Mouse (Mus musculus): ENCODE measurements around the gene Chst2. TPM values are rescaled to one million over a fixed set of nuclear protein-coding genes. Genes with fewer than 3 reads are reported as not detected.

The Chst2 gene
- polyA plus RNA-seq, 1 experiment from 2014 or later, result 0.25 TPM

DNA sequence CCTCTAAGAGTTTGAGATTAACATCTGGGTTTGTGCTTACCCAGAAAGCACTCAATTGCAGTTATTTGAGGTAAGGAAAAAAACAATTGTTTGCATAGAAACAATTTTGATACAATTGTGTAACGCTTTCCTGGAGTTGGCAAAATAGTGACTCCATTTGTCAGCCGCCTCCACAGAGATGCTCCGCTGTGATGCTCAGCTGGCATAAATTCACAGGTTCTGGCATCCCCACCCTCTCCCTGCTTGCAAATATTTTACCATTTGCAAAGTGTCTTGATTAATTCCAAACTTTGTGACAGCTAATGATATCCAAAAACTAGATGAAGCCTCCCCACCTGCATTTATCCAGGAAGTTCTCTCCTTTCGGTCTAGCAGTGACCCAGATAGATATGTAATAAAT lies 5.5 kb upstream of the Chst2 start:
- H3K27me3 ChIP-seq (ENCODE audit: control insufficient read depth, insufficient read depth, low read depth, low read length), result peaks cover 23% of the 10 kb centered on the region
- H3K4me2 ChIP-seq (ENCODE audit: low read depth, low read length), result no peak overlapping the region
- H3K4me1 ChIP-seq (ENCODE audit: control insufficient read depth, low read depth, low read length), result no peaks in the 10 kb centered on the region; the same call in 1 of the 2 replicates
- H3K9me3 ChIP-seq (replicated peaks; ENCODE audit: control insufficient read depth, low read length), result no peaks in the 10 kb centered on the region
- 68% methylated on average over 4 of the region's 4 CpGs for WGBS (ENCODE audit: insufficient replicate concordance)
- no peak for ATAC-seq (ENCODE audit: low read depth)
- H3K9ac ChIP-seq (ENCODE audit: low read depth, low read length), result no peak overlapping the region
- no peak overlapping the region for H3K4me3 ChIP-seq (ENCODE audit: low read depth, low read length)
- no peak overlapping the region for H3K27ac ChIP-seq (ENCODE audit: low read length)
- H3K36me3 ChIP-seq (ENCODE audit: control insufficient read depth, insufficient read depth), result no peaks in the 10 kb centered on the region

DNA sequence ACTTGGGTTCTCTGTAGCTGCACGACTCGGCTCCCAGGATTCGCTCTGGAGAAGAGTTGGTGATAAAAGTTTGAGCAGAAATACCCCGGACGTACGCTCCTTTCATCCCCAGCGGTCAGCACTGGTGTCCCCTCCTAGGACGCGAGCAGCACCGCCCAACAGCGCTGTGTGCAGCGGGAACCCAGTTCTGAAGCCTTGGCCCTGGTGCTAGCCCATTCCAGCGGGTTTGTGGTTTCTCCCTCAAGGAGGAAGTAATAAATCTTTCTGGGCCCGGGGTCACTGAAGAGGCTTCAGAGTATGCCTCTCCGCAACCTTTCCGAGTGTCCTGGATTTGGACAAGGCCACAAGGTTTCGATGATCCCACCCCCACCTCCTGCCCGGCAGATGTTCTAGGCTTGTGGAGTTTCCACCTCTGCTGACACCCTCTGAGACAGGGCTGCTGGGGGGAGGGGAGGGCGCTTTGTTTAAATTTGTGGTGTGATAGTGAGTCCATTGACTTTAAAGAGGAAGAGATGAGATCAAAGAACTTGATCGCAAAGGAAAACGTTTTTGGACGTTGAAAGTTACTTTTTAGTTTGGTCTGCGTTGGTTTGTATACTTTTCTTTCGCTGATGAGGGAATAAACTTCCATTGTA lies 1.2 kb upstream of the Chst2 start:
- H3K27ac ChIP-seq (ENCODE audit: low read length), result no peak overlapping the region
- H3K27me3 ChIP-seq (ENCODE audit: control insufficient read depth, insufficient read depth, low read depth, low read length), result peaks cover 49% of the 10 kb centered on the region
- peak overlapping the region; percentile 52 for H3K4me3 ChIP-seq (ENCODE audit: low read depth, low read length)

DNA sequence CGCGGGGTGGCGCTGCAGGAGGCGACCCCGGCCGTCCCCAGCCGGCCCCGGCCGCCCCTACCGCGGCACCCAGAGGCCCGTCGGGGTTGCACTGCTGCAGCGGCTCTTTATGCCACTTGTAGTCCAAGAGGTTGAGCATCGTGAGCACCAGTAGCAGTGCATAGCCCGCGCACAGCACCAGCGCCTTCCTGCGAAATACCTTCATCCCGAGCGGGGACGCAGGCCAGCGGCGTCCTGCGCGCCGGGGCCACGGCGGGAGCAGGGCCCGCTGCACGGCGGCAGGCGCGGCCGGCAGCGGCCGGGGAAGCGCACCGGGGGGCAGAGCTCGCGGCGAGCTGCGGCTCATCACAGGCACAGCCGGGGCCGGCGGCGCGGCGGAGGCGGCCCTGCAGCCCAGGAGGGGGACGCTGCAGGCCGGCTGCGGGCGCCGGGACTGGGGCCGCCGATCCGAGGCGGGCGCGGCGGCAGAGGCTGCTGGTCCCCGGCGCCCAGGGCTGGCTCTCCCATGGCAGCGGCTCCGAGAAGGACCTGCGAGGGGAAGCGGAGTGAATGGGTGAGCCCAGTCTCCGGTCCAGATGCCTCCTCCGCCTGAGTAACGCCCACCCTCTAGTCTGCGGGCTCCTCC lies 464 bp downstream of the Chst2 start:
- no peaks in the 10 kb centered on the region for H3K9me3 ChIP-seq (replicated peaks; ENCODE audit: control insufficient read depth, low read length)
- peak; percentile 16; the same call in 1 of the 2 replicates for ATAC-seq (ENCODE audit: low read depth)
- H3K27me3 ChIP-seq (ENCODE audit: control insufficient read depth, insufficient read depth, low read depth, low read length), result peaks cover 49% of the 10 kb centered on the region
- WGBS (ENCODE audit: insufficient replicate concordance), result 1% methylated on average over 58 of the region's 72 CpGs
- H3K9ac ChIP-seq (ENCODE audit: low read depth, low read length), result no peak overlapping the region
- H3K4me3 ChIP-seq (ENCODE audit: low read depth, low read length), result peak overlapping the region; percentile 52
- no peaks in the 10 kb centered on the region; the same call in 1 of the 2 replicates for H3K4me1 ChIP-seq (ENCODE audit: control insufficient read depth, low read depth, low read length)
- no peak overlapping the region for H3K27ac ChIP-seq (ENCODE audit: low read length)
- peak overlapping the region; percentile 62 for H3K4me2 ChIP-seq (ENCODE audit: low read depth, low read length)
- no peaks in the 10 kb centered on the region for H3K36me3 ChIP-seq (ENCODE audit: control insufficient read depth, insufficient read depth)

More for the DNA sequence above, 1.2 kb upstream of the Chst2 start:
- Histone ChIP-seq H3K9ac (ENCODE audit: low read depth, low read length) (no peak overlapping the region), H3K4me1 (ENCODE audit: control insufficient read depth, low read depth, low read length) (no peaks in the 10 kb centered on the region; the same call in 1 of the 2 replicates), H3K4me2 (ENCODE audit: low read depth, low read length) (peak overlapping the region; percentile 62), H3K9me3 (replicated peaks; ENCODE audit: control insufficient read depth, low read length) (no peaks in the 10 kb centered on the region), H3K36me3 (ENCODE audit: control insufficient read depth, insufficient read depth) (no peaks in the 10 kb centered on the region)
- ATAC-seq (ENCODE audit: low read depth), result no peak
- under 1% methylated on average over 24 of the region's 24 CpGs for WGBS (ENCODE audit: insufficient replicate concordance)

DNA sequence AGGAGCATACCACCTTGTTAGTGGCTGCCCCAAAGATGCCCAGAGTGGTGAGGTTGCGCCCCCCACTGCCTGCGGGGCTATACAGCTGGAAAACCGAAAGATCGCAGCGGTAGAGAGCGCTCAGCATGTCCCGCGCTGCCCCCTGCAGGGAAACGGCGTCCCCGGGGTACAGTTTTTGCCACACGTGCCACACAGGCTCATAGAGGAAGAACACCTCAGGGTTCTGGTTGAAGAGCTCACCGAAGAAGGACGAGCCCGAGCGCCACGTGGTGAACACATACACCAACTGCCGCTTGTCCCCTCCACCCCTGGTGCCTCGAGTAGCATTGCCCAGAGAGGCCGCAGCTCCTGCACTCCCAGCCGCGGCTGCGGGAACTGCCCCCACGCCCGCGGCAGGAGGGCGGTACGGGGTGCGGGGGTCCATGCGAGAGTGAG lies 994 bp downstream of the Chst2 start:
- Histone ChIP-seq H3K4me2 (ENCODE audit: low read depth, low read length) (peak overlapping the region; percentile 62), H3K36me3 (ENCODE audit: control insufficient read depth, insufficient read depth) (no peaks in the 10 kb centered on the region), H3K27ac (ENCODE audit: low read length) (no peak overlapping the region), H3K4me1 (ENCODE audit: control insufficient read depth, low read depth, low read length) (no peaks in the 10 kb centered on the region; the same call in 1 of the 2 replicates), H3K9ac (ENCODE audit: low read depth, low read length) (no peak overlapping the region), H3K27me3 (ENCODE audit: control insufficient read depth, insufficient read depth, low read depth, low read length) (peaks cover 49% of the 10 kb centered on the region), H3K4me3 (ENCODE audit: low read depth, low read length) (peak overlapping the region; percentile 52), H3K9me3 (replicated peaks; ENCODE audit: control insufficient read depth, low read length) (no peaks in the 10 kb centered on the region)
- WGBS (ENCODE audit: insufficient replicate concordance), result under 1% methylated on average over 30 of the region's 30 CpGs
- ATAC-seq (ENCODE audit: low read depth), result peak; percentile 18; the same call in 1 of the 2 replicates

DNA sequence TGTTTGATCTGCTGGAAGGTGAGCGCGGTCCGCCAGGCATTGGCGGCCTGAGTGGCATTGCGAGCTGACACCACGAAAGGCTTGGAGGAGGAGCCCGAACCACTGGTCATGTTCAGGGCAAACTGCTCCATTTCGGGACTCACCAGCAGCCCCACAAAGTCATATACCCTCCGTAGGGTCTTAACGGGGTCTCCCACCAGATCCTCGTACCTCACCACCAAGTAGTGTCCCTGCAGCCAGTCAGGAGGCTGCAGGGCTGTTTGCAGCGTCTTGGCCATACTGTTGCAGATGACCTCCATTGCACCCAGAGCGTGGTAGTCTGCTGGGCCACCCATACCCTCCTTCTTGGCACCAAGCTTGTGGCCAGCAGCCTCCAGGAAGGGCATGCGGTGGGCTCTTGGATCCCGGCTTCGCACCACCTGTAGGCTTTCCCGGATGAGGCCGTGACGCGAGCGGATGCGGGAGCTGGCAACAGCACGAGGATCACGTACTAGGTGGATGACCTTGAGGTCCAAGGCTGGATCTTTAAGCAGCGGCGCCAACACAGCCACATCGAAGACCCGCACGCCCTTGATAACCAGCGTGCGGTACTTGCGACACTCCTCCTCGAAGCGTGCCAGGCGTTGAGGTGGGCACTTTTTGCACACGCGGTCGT lies 1.6 kb downstream of the Chst2 start:
- H3K4me2 ChIP-seq (ENCODE audit: low read depth, low read length), result peak overlapping the region; percentile 62; the same call in 1 of the 2 replicates
- no peaks in the 10 kb centered on the region; the same call in 1 of the 2 replicates for H3K4me1 ChIP-seq (ENCODE audit: control insufficient read depth, low read depth, low read length)
- no peak overlapping the region for H3K9ac ChIP-seq (ENCODE audit: low read depth, low read length)
- H3K4me3 ChIP-seq (ENCODE audit: low read depth, low read length), result peak overlapping the region; percentile 52; the same call in 1 of the 2 replicates
- H3K27ac ChIP-seq (ENCODE audit: low read length), result no peak overlapping the region
- H3K27me3 ChIP-seq (ENCODE audit: control insufficient read depth, insufficient read depth, low read depth, low read length), result peaks cover 49% of the 10 kb centered on the region
- H3K9me3 ChIP-seq (replicated peaks; ENCODE audit: control insufficient read depth, low read length), result no peaks in the 10 kb centered on the region
- no peak for ATAC-seq (ENCODE audit: low read depth)
- no peaks in the 10 kb centered on the region for H3K36me3 ChIP-seq (ENCODE audit: control insufficient read depth, insufficient read depth)
- 60% methylated on average over 38 of the region's 38 CpGs for WGBS (ENCODE audit: insufficient replicate concordance)

DNA sequence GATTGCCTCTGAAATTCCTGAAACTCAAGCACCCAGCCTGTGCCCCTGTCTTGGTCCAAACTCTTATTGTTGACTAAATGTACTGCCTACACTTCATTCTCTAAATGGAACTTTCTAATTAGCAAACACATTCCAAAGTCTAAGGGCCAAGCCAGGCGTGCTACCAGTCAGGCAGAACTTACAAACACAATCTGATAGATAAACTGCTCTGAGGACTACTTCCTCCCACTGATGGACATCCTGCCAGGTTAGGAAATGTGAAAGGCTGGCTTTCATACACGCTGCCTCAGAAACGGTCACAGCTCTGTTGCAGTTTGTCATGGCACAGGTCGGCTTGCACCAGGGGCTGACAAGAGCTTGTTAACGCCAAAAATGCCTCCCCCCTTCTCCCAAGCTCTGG lies 4.8 kb downstream of the Chst2 start:
- Histone ChIP-seq H3K27me3 (ENCODE audit: control insufficient read depth, insufficient read depth, low read depth, low read length) (peaks cover 23% of the 10 kb centered on the region), H3K36me3 (ENCODE audit: control insufficient read depth, insufficient read depth) (no peaks in the 10 kb centered on the region), H3K4me1 (ENCODE audit: control insufficient read depth, low read depth, low read length) (no peaks in the 10 kb centered on the region), H3K9ac (ENCODE audit: low read depth, low read length) (no peak overlapping the region), H3K4me3 (ENCODE audit: low read depth, low read length) (no peak overlapping the region), H3K4me2 (ENCODE audit: low read depth, low read length) (no peak overlapping the region), H3K27ac (ENCODE audit: low read length) (no peak overlapping the region), H3K9me3 (replicated peaks; ENCODE audit: control insufficient read depth, low read length) (no peaks in the 10 kb centered on the region)
- no peak for ATAC-seq (ENCODE audit: low read depth)
- WGBS (ENCODE audit: insufficient replicate concordance), result 17% methylated on average over 5 of the region's 5 CpGs

DNA sequence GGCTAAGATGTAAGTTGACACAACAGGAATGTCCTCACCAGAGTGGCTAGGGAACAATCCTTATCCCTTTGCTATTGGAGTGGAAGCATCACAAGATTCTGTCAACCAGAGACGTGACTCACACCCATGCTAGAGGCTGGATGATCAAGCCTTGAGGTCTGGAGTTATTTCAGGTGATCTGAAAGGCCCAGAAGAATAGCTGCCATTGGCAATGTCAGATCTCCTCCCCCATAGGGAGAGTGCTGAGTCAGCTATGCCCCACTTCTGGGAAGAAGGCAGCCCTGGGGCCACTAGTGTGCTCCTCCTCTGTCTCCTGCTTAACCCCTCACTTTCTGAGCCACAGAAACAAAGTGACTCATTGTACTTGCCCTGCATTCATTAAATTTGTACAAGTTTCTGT lies 14.5 kb downstream of the Chst2 start:
- no peak for ATAC-seq (ENCODE audit: low read depth)
- Histone ChIP-seq H3K9ac (ENCODE audit: low read depth, low read length) (no peak overlapping the region), H3K9me3 (replicated peaks; ENCODE audit: control insufficient read depth, low read length) (no peaks in the 10 kb centered on the region), H3K4me3 (ENCODE audit: low read depth, low read length) (no peak overlapping the region), H3K27me3 (ENCODE audit: control insufficient read depth, insufficient read depth, low read depth, low read length) (no peaks in the 10 kb centered on the region), H3K27ac (ENCODE audit: low read length) (no peak overlapping the region), H3K4me1 (ENCODE audit: control insufficient read depth, low read depth, low read length) (no peaks in the 10 kb centered on the region), H3K36me3 (ENCODE audit: control insufficient read depth, insufficient read depth) (no peaks in the 10 kb centered on the region), H3K4me2 (ENCODE audit: low read depth, low read length) (no peak overlapping the region)
- 33% methylated on average over 1 of the region's 1 CpGs for WGBS (ENCODE audit: insufficient replicate concordance)

DNA sequence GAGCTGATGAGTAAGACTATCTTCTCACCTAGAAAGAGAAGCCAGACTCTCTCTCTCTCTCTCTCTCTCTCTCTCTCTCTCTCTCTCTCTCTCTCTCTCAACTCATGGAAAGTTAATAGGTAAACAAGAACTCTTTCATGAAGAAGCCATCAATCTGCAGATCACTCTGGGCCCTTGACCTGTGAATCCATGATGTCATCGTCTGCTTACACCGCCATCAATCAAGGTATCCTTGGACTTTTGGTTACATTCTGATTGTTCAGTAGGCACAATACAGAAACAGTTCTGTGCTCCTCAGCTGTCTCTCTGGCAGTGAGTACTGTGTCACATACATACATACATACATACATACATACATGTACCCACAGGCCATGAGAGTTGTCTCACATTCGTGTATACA lies 16.6 kb downstream of the Chst2 start:
- Histone ChIP-seq H3K4me2 (ENCODE audit: low read depth, low read length) (no peak overlapping the region), H3K27me3 (ENCODE audit: control insufficient read depth, insufficient read depth, low read depth, low read length) (no peaks in the 10 kb centered on the region), H3K9me3 (replicated peaks; ENCODE audit: control insufficient read depth, low read length) (no peaks in the 10 kb centered on the region), H3K9ac (ENCODE audit: low read depth, low read length) (no peak overlapping the region), H3K4me1 (ENCODE audit: control insufficient read depth, low read depth, low read length) (no peaks in the 10 kb centered on the region), H3K4me3 (ENCODE audit: low read depth, low read length) (no peak overlapping the region), H3K36me3 (ENCODE audit: control insufficient read depth, insufficient read depth) (no peaks in the 10 kb centered on the region), H3K27ac (ENCODE audit: low read length) (no peak overlapping the region)
- no peak for ATAC-seq (ENCODE audit: low read depth)
- 71% methylated on average over 3 of the region's 3 CpGs for WGBS (ENCODE audit: insufficient replicate concordance)

DNA sequence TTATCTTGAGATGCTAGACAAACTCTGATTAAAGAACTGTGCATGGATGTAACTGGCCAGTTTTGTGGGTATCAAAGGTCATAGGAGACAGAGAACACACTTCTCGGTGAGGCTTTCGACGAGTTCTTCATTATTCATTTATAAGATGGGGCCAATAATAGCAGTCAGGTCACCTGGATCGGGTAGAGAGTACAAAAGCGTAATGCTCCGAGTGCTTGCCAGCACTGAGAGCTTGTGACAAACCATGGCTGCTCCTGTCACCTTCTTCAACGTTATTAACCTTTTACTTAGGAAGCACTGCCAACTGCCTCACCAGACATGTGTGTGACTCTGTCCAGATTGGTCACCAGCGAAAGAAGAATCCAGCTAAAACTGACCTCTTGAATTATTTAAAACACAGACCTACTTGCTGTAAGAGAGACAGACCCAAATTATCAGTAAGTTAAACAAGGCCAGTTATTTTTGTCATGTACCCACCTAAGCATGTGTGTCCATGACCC lies 18.6 kb downstream of the Chst2 start:
- WGBS (ENCODE audit: insufficient replicate concordance), result 68% methylated on average over 8 of the region's 8 CpGs
- no peak for ATAC-seq (ENCODE audit: low read depth)
- Histone ChIP-seq H3K9me3 (replicated peaks; ENCODE audit: control insufficient read depth, low read length) (no peaks in the 10 kb centered on the region), H3K4me2 (ENCODE audit: low read depth, low read length) (no peak overlapping the region), H3K27ac (ENCODE audit: low read length) (no peak overlapping the region), H3K27me3 (ENCODE audit: control insufficient read depth, insufficient read depth, low read depth, low read length) (no peaks in the 10 kb centered on the region), H3K9ac (ENCODE audit: low read depth, low read length) (no peak overlapping the region), H3K36me3 (ENCODE audit: control insufficient read depth, insufficient read depth) (no peaks in the 10 kb centered on the region), H3K4me3 (ENCODE audit: low read depth, low read length) (no peak overlapping the region), H3K4me1 (ENCODE audit: control insufficient read depth, low read depth, low read length) (no peaks in the 10 kb centered on the region)

Measured in liver, embryonic 16.5 days (tissue).